Mouse (Mus musculus) embryonic facial prominence, embryonic 11.5 days (tissue): ENCODE results near the gene Zscan12. TPM values are rescaled to one million over a fixed set of nuclear protein-coding genes. Genes with fewer than 3 reads are reported as not detected.

Source experiments
- ATAC-seq: fragments of 200-750 bp; cut with Nextera tagmentation; replicated peaks from 2 replicates; pipeline ENCODE4 v1.8.0; 2017; ENCODE audit warnings: low read depth; ENCODE audit not compliant: insufficient number of reproducible peaks, low FRiP score, low TSS enrichment
- DNase-seq: peaks from one replicate; pipeline ENCODE4 v3.0.0-alpha.2; 2015; ENCODE audit warnings: low spot score
- H3K27ac ChIP-seq: fragments of 300-500 bp; sonication (generic); replicated peaks from 2 replicates; pipeline ENCODE4 v1.5.1; 2014; ENCODE audit warnings: mild to moderate bottlenecking, low read depth, low read length, control low read depth
- H3K27me3 ChIP-seq: fragments of 300-500 bp; sonication (generic); 2 replicates; pipeline ENCODE4 v1.6.1; 2014; ENCODE audit warnings: mild to moderate bottlenecking, low read length, moderate library complexity, mixed read lengths; ENCODE audit not compliant: control insufficient read depth, insufficient read depth
- H3K36me3 ChIP-seq: fragments of 300-500 bp; sonication (generic); replicated peaks from 2 replicates; pipeline ENCODE4 v1.6.1; 2014; ENCODE audit warnings: low read depth, mild to moderate bottlenecking, low read length, moderate library complexity, mixed read lengths; ENCODE audit not compliant: control insufficient read depth, insufficient read depth
- H3K4me1 ChIP-seq: fragments of 300-500 bp; sonication (generic); 2 replicates; pipeline ENCODE4 v1.6.1; 2014; ENCODE audit warnings: low read length, mixed read lengths; ENCODE audit not compliant: control insufficient read depth, insufficient read depth
- H3K4me2 ChIP-seq: fragments of 300-500 bp; sonication (generic); 2 replicates; pipeline ENCODE4 v1.6.1; 2014; ENCODE audit warnings: low read depth, mild to moderate bottlenecking, control low read depth, low read length, moderate library complexity
- H3K4me3 ChIP-seq: fragments of 300-500 bp; sonication (generic); 2 replicates; pipeline ENCODE4 v1.5.1; 2014; ENCODE audit warnings: low read depth, low read length, control low read depth
- H3K9ac ChIP-seq: fragments of 300-500 bp; sonication (generic); replicated peaks from 2 replicates; pipeline ENCODE4 v1.6.1; 2014; ENCODE audit warnings: mild to moderate bottlenecking, control low read depth, low read length
- H3K9me3 ChIP-seq: fragments of 300-500 bp; sonication (generic); replicated peaks from 2 replicates; pipeline ENCODE4 v1.6.1; 2016; ENCODE audit warnings: mild to moderate bottlenecking, low read length, inconsistent platforms, mixed read lengths; ENCODE audit not compliant: control insufficient read depth
- WGBS: fragments of 180-500 bp; shearing (Covaris S2); extraction: QIAGEN DNeasy Blood & Tissue Kit; methylation state at CpG from one replicate; pipeline ENCODE4 v1.1.7; 2014; 5-methylcytosine and 5-hydroxymethylcytosine counted together
- polyA plus RNA-seq: library from polyadenylated mRNA; unstranded; fragments of >200 nt; fragmentation: Nextera tagmentation; extraction: Ambion mirVana; gene quantifications from 2 replicates; pipeline ENCODE4 v1.2.1, GENCODE M21; 2014

The Zscan12 gene
- polyA plus RNA-seq, 1 experiment from 2014 or later, result 21.5 TPM

DNA sequence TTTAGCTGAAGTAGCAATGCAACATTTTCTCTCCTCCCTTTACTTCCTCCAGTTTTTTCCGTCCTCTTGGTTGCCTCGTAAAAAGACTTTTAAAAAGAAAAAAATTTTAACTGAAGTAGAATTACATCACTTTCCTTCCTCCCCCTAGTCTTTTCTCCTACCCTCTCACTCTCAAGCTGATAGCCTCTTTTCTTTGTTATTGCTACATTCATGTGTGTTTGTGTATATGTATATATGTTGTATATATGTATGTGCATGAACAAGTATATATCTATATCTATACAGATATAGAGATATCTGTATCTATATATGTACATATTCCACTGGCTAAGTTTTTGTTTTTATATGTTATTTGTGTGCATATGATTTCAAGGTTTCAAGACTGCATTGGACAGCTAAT is 40.2 kb downstream of the Zscan12 start:
- Histone ChIP-seq H3K27me3 (no peaks in the 10 kb centered on the region), H3K4me3 (peak overlapping the region; percentile 79), H3K9ac (peak overlapping the region; percentile 87), H3K4me1 (no peaks in the 10 kb centered on the region), H3K27ac (no peak overlapping the region), H3K36me3 (no peaks in the 10 kb centered on the region; the same call in 1 of the 2 replicates), H3K9me3 (no peaks in the 10 kb centered on the region), H3K4me2 (no peak overlapping the region; the same call in 1 of the 2 replicates)
- WGBS, result 0% methylated on average over 2 of the region's 2 CpGs
- DNase-seq (no peak), ATAC-seq (no peak; the same call in 1 of the 2 replicates)

DNA sequence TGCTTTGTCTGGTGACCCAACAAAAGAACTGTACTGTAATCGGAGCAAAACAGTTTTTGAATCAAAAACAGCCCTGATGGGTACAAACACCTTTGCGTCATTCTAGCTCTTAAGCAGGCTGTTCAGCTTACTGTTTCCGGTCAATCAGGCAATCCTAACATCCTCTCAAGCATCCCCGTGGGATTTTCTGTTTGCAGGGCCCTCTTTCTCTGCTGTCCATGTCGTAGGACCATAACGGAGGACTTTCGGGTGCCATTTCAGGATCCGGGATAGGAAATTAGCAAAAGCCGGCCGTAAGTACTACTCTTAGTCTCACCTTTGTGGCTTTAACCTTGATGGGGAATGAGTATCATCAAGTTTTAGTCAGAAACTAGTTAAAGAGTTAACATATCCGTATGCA is 44.7 kb downstream of the Zscan12 start:
- H3K27me3 ChIP-seq, result no peaks in the 10 kb centered on the region
- H3K9ac ChIP-seq, result no peak overlapping the region
- no peaks in the 10 kb centered on the region for H3K4me1 ChIP-seq
- no peak overlapping the region for H3K4me2 ChIP-seq
- H3K36me3 ChIP-seq, result no peaks in the 10 kb centered on the region
- no peak overlapping the region for H3K4me3 ChIP-seq
- H3K27ac ChIP-seq, result no peak overlapping the region
- no peaks in the 10 kb centered on the region for H3K9me3 ChIP-seq
- ATAC-seq (no peak), DNase-seq (no peak)
- WGBS, result 77% methylated on average over 11 of the region's 11 CpGs

DNA sequence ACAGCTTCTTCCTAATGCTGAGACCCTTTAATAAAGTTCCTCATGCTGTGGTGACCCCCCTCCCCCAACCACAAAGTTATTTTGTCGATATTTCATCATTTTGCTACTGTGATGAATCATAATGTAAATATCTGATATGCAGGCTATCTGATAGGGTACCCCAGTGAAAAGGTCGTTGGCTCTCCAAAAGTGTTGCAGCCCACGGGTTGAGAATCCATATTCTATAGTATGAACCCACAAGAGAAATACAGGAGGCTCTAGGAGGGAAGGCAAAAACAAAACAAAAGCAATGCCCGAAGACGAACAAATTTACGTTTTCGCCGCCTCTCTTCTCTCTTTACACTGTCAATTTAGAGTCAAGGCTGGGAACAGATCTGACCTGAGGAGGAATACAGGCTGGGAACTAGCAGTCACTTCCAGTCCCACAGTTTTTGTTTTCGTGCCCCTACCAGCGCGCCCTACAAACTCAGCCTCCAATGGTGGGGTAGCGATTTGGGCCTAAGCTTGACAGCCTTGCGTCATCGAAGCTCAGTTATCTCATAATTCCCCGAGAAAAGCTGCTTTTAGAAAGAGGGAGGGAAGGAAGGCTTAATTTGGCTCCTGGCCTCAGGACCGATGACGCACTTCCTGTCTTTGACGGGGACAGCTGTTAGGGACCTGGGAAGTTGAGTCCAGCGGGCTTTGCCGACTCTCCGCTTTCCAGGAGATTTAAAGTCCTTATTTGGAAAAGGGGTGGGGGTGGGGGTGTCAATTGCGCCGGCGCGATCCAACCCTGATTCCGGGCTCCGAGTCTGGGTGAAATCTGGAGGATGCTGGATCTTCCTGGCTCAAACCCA is 45.6 kb downstream of the Zscan12 start:
- Histone ChIP-seq H3K4me3 (peak overlapping the region; percentile 40), H3K4me2 (peak overlapping the region; percentile 63), H3K27me3 (no peaks in the 10 kb centered on the region), H3K9me3 (no peaks in the 10 kb centered on the region), H3K4me1 (no peaks in the 10 kb centered on the region), H3K36me3 (no peaks in the 10 kb centered on the region), H3K27ac (no peak overlapping the region), H3K9ac (peak overlapping the region; percentile 67)
- peak; percentile 90 for ATAC-seq
- DNase-seq, result peak; percentile 93
- 3% methylated on average over 27 of the region's 27 CpGs for WGBS

DNA sequence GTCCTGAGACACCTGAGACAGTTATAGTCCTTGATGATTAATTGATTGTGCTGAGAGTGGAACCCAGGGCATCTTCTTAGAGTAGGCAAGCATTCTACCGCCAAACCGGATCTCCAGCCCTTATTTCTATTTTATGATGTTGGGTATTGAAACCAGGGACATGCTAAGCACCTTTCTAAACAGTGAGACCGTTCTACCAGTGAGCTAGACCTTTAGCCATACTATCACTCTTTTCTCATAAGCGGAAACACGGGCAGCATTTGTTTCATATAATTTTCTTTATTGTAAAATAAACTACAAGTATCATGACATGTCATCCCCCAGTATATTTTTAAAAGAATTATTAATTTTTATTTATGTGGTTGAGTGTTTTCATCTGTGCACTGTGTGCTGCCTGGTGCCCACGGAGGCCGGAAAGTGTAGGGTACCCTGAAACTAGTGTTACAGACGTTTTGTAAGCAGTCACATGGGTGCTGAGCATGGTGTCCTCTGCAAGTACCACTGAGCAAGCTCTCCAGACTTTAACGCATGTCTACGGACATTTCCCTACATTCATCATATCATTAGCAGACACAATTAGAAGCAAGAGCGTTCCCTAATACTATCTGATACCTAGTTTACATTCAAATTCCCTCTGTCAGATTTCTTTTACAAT is 46.3 kb downstream of the Zscan12 start:
- DNase-seq (no peak), ATAC-seq (no peak)
- peak overlapping the region; percentile 67 for H3K9ac ChIP-seq
- H3K9me3 ChIP-seq, result no peaks in the 10 kb centered on the region
- H3K36me3 ChIP-seq, result no peaks in the 10 kb centered on the region
- no peaks in the 10 kb centered on the region for H3K4me1 ChIP-seq
- H3K27me3 ChIP-seq, result no peaks in the 10 kb centered on the region
- no peak overlapping the region for H3K27ac ChIP-seq
- H3K4me2 ChIP-seq, result peak overlapping the region; percentile 63
- 52% methylated on average over 11 of the region's 11 CpGs for WGBS
- H3K4me3 ChIP-seq, result peak overlapping the region; percentile 40

DNA sequence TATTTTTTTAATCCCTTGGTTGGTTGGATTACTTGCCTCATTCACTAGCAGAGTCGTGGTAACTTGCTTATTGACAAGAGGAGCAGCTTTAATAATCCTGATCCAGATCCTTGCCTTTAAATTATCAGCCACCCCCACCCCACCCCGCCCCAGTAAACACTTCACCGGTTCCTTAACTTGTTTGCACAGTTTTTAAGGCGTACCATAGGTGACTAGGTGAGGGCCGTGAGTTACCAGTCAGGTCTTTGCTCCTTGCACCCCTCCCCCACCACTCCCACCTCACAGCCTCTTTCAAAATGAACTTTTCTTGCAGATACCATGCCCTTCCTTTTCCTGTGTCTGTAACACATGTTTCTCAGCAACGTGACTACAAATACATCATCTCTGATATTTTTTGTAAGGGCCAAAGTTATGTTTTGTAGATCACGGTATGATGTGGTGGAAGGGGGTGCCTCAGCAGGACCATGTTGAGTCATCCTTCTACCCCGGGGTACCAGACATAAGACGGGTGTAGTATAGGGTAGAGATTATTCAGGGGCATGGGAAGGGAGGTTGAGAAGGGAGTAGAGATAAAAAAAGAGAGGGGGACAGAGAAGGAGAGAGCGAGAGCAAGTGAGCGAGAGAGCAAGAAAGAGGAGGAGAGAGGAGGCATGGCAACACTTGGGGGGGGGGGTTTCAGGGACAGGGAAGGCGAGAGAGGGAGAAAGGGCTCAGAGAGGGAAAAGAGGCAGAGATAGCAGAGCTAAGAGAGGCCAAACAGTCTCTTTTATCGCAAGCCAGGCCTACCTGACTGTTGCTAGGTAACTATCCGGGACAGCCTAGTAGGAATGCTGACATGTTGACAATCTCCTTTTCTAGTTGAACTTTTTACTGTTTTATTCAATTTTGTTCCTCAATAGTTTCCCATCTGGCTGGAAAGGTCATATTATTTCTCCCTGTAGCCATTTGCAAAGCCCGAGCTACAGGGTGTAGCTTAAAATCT is 51.9 kb downstream of the Zscan12 start:
- no peaks in the 10 kb centered on the region for H3K36me3 ChIP-seq
- DNase-seq (no peak), ATAC-seq (no peak)
- 68% methylated on average over 15 of the region's 15 CpGs for WGBS
- H3K27me3 ChIP-seq, result no peaks in the 10 kb centered on the region
- H3K4me1 ChIP-seq, result no peaks in the 10 kb centered on the region
- no peak overlapping the region for H3K9ac ChIP-seq
- no peak overlapping the region for H3K4me3 ChIP-seq
- H3K9me3 ChIP-seq, result no peaks in the 10 kb centered on the region
- H3K27ac ChIP-seq, result no peak overlapping the region
- no peak overlapping the region for H3K4me2 ChIP-seq

DNA sequence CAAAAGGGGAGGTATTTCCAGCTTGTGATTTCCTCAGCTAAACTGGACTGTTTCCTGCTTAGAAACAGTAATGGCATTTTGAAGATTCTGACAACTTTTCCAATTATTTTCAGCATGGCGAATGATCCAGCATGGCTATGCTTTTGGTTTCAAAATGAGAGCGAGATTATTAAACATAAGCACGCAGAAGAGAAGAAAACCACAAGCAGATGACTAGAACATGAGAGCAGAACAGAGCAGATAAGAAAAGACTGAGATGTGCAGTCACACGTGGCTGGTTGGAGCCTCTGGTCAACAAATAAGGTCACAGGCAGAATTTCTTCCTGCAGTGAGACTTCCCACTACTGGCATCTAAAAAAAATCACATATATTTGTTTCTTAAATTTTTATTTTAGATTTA is 52.6 kb downstream of the Zscan12 start:
- Histone ChIP-seq H3K9ac (no peak overlapping the region), H3K4me1 (no peaks in the 10 kb centered on the region), H3K36me3 (no peaks in the 10 kb centered on the region), H3K27ac (no peak overlapping the region), H3K4me2 (no peak overlapping the region), H3K9me3 (no peaks in the 10 kb centered on the region), H3K27me3 (no peaks in the 10 kb centered on the region), H3K4me3 (no peak overlapping the region)
- 85% methylated on average over 4 of the region's 4 CpGs for WGBS
- DNase-seq (no peak), ATAC-seq (no peak)

DNA sequence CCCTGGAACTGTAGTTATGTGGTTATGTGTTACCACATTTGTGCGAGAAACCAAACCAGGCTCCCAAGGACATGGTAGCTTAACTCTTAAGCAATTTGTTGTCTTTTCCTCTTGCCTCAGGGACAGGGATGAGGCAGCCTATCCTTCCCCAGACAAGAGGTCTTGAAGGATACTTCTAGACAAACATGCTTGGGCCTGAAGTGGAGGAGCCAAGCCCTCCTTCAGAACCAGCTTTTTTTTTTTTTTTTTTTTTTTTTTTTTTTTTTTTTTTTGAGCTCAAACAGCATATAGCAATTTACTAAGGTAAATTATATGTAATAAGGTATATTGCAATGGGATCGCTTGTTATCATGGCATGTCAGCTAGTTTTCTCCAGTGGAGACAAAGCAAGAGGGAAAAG is 53.1 kb downstream of the Zscan12 start:
- no peak for ATAC-seq
- no peaks in the 10 kb centered on the region for H3K36me3 ChIP-seq
- no peak for DNase-seq
- H3K4me1 ChIP-seq, result no peaks in the 10 kb centered on the region
- WGBS, result 78% methylated on average over 2 of the region's 2 CpGs
- H3K4me3 ChIP-seq, result no peak overlapping the region
- no peak overlapping the region for H3K9ac ChIP-seq
- H3K27ac ChIP-seq, result no peak overlapping the region
- H3K27me3 ChIP-seq, result no peaks in the 10 kb centered on the region
- no peak overlapping the region for H3K4me2 ChIP-seq
- H3K9me3 ChIP-seq, result no peaks in the 10 kb centered on the region
